Mouse (Mus musculus) kidney, adult 18-20 months (tissue): ENCODE measurements around the gene H2al1e.
A peak's percentile ranks its signal among the peaks of the same experiment; 100 is the strongest.
"Not testable (repeated sequence)": the region's sequence is repeated elsewhere in the genome, so short reads cannot be mapped to it uniquely, and the experiment has no call there.

Experiments
- DNase-seq: peaks from one replicate; pipeline ENCODE4 v3.0.0; 2021

Gene H2al1e

DNA sequence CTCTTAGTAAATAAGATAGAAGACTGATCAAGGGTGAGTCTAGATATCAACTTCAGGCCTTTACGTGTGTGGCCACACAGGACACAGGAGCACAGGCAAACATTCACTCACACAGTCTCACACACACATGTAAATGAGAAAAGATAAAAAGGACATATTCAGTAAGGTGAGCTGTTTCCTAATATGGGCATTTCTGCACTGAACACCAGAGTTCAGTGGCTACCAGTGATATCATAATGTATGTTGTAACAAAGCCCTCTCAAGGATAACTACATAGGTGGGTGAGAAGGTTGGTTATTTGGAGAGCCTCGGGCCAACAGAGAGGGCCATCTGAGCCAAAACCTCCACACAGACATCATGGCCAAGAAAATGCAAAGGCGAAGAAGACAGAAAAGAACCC, at the start of gene H2al1e:
Gene H2al1e (plus strand): TSS at position 301 of the 400 bp plus-strand sequence.
- DNase-seq, result not testable (repeated sequence)

GRCm38 (mm10) chrX:11264918-11265317, 46.8 kb upstream of the H2al1e start:
- DNase-seq, result no peak

DNA sequence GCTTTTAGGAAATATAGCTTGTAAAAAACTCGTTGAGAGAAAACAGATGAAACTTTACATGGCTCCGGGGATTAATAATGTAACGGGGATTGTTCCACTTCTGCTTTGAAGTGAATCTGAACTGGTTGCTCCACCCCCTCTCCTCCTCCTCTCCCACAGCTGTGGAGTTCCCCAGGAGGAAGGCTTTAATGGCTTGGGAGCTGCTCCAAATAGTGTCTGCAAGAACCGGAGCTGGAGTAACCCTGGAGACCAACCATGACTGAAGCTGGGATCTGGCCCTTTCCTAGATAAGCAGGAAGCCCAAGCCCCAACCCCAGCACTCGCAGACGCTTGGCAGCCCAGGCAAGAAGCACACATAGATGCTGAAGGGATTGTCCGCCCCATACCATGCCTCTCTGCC, 43.9 kb upstream of the H2al1e start:
- no peak for DNase-seq

GRCm38 (mm10) chrX:11269074-11269473, 42.7 kb upstream of the H2al1e start:
- no peak for DNase-seq

DNA sequence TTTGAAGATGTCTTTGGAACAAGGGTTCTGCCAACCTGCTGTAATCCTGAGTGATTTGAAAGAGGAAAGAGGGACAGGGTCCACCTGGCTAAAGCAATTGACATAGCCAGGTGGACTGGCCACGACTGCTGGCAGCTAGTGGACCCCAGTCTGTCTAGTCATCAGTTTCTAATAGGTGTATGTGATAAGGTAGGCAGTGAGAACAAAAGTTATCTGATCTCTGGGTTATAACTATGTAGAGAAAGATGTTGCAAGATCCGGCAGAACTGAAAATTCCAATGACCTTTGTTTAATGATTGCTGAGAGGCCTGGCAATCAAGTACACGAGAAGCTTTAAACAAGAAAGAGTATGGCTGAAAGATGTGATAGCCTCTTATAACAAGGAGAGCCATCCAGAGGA, 38.5 kb upstream of the H2al1e start:
- DNase-seq, result no peak

- DNase-seq, result no peak
Measured at GRCm38 (mm10) chrX:11277083-11277482, 34.7 kb upstream of the H2al1e start.

- DNase-seq, result no peak
Measured at GRCm38 (mm10) chrX:11280741-11281140, 31.0 kb upstream of the H2al1e start.

- peak; percentile 4 for DNase-seq
Measured at GRCm38 (mm10) chrX:11288306-11288882, 23.3 kb upstream of the H2al1e start.

GRCm38 (mm10) chrX:11289244-11289643, 22.5 kb upstream of the H2al1e start:
- DNase-seq, result no peak

DNA sequence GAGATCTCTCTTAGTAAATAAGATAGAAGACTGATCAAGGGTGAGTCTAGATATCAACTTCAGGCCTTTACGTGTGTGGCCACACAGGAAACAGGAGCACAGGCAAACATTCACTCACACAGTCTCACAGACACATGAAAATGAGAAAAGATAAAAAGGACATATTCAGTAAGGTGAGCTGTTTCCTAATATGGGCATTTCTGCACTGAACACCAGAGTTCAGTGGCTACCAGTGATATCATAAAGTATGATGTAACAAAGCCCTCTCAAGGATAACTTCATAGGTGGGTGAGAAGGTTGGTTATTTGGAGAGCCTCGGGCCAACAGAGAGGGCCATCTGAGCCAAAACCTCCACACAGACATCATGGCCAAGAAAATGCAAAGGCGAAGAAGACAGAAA, 12.8 kb upstream of the H2al1e start, which contains the start of gene H2al1a:
Gene H2al1a (plus strand): TSS at position 301 of the 400 bp plus-strand sequence.
- not testable (repeated sequence) for DNase-seq

DNA sequence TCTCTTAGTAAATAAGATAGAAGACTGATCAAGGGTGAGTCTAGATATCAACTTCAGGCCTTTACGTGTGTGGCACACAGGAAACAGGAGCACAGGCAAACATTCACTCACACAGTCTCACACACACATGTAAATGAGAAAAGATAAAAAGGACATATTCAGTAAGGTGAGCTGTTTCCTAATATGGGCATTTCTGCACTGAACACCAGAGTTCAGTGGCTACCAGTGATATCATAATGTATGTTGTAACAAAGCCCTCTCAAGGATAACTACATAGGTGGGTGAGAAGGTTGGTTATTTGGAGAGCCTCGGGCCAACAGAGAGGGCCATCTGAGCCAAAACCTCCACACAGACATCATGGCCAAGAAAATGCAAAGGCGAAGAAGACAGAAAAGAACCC, 9.6 kb upstream of the H2al1e start, which contains the start of gene H2al1b:
Gene H2al1b (plus strand): TSS at position 301 of the 400 bp plus-strand sequence.
- not testable (repeated sequence) for DNase-seq

DNA sequence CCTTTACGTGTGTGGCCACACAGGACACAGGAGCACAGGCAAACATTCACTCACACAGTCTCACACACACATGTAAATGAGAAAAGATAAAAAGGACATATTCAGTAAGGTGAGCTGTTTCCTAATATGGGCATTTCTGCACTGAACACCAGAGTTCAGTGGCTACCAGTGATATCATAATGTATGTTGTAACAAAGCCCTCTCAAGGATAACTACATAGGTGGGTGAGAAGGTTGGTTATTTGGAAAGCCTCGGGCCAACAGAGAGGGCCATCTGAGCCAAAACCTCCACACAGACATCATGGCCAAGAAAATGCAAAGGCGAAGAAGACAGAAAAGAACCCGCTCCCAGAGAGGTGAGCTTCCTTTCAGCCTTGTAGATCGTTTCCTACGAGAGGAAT, 6.4 kb upstream of the H2al1e start, which contains the start of gene H2al1c:
Gene H2al1c (plus strand): TSS at position 301 of the 400 bp plus-strand sequence.
- not testable (repeated sequence) for DNase-seq

- DNase-seq, result not testable (repeated sequence)
Measured at GRCm38 (mm10) chrX:11308524-11308923, 3.2 kb upstream of the H2al1e start, which contains the start of gene H2al1d. H2al1d (plus strand) TSS chrX:11308824.

- not testable (repeated sequence) for DNase-seq
Measured at GRCm38 (mm10) chrX:11314858-11315257, 3.1 kb downstream of the H2al1e start, which contains the start of gene H2al1f. H2al1f (plus strand) TSS chrX:11315158.

DNA sequence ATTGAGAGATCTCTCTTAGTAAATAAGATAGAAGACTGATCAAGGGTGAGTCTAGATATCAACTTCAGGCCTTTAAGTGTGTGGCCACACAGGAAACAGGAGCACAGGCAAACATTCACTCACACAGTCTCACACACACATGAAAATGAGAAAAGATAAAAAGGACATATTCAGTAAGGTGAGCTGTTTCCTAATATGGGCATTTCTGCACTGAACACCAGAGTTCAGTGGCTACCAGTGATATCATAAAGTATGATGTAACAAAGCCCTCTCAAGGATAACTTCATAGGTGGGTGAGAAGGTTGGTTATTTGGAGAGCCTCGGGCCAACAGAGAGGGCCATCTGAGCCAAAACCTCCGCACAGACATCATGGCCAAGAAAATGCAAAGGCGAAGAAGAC, 6.2 kb downstream of the H2al1e start, which contains the start of gene H2al1g:
Gene H2al1g (plus strand): TSS at position 301 of the 400 bp plus-strand sequence.
- DNase-seq, result not testable (repeated sequence)

- not testable (repeated sequence) for DNase-seq
Measured at GRCm38 (mm10) chrX:11321192-11321591, 9.5 kb downstream of the H2al1e start, which contains the start of gene H2al1h. H2al1h (plus strand) TSS chrX:11321492.

DNA sequence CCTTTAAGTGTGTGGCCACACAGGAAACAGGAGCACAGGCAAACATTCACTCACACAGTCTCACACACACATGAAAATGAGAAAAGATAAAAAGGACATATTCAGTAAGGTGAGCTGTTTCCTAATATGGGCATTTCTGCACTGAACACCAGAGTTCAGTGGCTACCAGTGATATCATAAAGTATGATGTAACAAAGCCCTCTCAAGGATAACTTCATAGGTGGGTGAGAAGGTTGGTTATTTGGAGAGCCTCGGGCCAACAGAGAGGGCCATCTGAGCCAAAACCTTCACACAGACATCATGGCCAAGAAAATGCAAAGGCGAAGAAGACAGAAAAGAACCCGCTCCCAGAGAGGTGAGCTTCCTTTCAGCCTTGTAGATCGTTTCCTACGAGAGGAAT, 12.6 kb downstream of the H2al1e start, which contains the start of gene H2al1i:
Gene H2al1i (plus strand): TSS at position 301 of the 400 bp plus-strand sequence.
- not testable (repeated sequence) for DNase-seq

DNA sequence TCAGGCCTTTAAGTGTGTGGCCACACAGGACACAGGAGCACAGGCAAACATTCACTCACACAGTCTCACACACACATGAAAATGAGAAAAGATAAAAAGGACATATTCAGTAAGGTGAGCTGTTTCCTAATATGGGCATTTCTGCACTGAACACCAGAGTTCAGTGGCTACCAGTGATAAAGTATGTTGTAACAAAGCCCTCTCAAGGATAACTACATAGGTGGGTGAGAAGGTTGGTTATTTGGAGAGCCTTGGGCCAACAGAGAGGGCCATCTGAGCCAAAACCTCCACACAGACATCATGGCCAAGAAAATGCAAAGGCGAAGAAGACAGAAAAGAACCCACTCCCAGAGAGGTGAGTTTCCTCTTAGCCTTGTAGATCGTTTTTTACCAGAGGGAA, 15.8 kb downstream of the H2al1e start, which contains the start of gene H2al1j:
Gene H2al1j (plus strand): TSS at position 301 of the 400 bp plus-strand sequence.
- DNase-seq, result not testable (repeated sequence)

DNA sequence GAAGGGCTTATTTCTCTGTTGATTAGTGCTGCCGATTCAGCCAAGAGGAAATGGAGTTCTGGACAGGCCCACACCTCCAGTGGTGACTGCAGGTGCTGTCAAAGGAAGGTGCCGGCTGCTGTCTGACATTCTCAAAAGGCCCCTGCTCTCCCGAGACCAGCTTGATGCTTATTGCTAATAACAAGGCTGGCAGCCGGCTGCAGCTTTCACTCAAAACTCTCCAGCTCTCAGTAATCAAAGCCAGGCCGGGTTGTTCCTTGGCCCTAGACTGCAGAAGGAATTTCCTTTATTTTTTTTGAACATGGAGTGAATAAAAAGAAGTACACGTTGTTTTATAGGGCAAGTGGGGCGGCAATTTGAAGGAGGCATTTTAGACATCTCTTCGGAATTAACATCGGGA, 34.0 kb downstream of the H2al1e start:
- no peak for DNase-seq

GRCm38 (mm10) chrX:11346756-11347155, 35.0 kb downstream of the H2al1e start:
- DNase-seq, result no peak

DNA sequence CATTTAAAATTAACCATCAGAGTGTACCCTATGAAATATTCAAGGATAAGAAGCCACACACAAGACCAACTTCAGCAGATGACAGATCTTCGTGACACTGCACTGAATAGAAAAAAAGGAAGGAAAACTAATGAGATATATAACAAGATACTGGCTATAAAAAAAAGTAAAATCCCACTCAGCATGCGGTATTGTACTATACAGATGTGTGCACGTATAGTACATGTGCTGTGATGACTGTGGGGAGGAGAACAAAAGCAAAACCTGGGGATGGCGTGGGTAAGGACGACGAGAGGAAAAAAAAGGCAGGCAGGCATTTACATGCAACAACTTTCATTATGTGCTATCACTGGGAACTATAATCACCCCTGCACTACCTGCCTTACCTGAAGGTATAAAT, 49.1 kb downstream of the H2al1e start:
- no peak for DNase-seq

DNA sequence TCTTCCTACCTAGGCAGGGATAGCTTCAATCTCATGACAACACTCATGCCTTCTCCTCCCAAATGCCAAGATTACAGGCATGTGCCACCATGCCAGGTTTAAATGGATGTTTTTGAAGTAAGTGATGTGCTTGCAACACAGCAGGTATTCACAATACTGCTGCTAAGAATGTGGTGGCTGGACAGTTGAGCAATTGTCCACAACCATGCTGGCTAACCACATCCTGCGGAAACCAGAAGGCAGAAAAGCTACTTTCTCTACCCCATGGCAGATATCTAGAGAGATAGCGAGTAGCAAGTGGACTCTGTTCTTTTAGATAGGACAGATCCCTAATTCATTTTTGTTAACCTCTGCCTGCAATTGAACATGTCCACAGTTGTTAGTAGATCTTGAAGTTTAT, 49.5 kb downstream of the H2al1e start:
- no peak for DNase-seq
